Mouse (Mus musculus) central nervous system, embryonic 18 days (tissue): ENCODE measurements around the gene Zfp711. TPM values are rescaled to one million over a fixed set of nuclear protein-coding genes. Genes with fewer than 3 reads are reported as not detected.

Source experiments
- polyA plus RNA-seq: library from polyadenylated mRNA; depleted of rRNA; stranded (reverse); fragments of >200 nt; gene quantifications from 2 replicates; pipeline ENCODE4 v1.2.3, GENCODE M21; 2012; rRNA removed

The Zfp711 gene
- 28.4 and 31.8 TPM in 2 replicates for polyA plus RNA-seq

GRCm38 (mm10) chrX:112600511-112601305, at the start of gene Zfp711:
TSS of gene Zfp711 (plus strand) at chrX:112600526.

Other genes with a start within 250 kb of the Zfp711 start
- not detected in 2 replicates for gene Satl1, start 193.7 kb upstream of the Zfp711 start, polyA plus RNA-seq
- gene 2010106E10Rik, start 105.3 kb upstream of the Zfp711 start, polyA plus RNA-seq = not detected in 2 replicates
- gene Pof1b, start 98.1 kb downstream of the Zfp711 start, polyA plus RNA-seq = not detected in 2 replicates